Mouse (Mus musculus) layer of hippocampus, adult 11-12 months (tissue): Measurements from ENCODE around the gene Vangl1.
"Not testable (repeated sequence)": the region's sequence is repeated elsewhere in the genome, so short reads cannot be mapped to it uniquely, and the experiment has no call there.

Experiments used
- DNase-seq: peaks from one replicate; pipeline ENCODE4 v3.0.0; 2022; ENCODE audit warnings: low spot score

Vangl1 gene

DNA sequence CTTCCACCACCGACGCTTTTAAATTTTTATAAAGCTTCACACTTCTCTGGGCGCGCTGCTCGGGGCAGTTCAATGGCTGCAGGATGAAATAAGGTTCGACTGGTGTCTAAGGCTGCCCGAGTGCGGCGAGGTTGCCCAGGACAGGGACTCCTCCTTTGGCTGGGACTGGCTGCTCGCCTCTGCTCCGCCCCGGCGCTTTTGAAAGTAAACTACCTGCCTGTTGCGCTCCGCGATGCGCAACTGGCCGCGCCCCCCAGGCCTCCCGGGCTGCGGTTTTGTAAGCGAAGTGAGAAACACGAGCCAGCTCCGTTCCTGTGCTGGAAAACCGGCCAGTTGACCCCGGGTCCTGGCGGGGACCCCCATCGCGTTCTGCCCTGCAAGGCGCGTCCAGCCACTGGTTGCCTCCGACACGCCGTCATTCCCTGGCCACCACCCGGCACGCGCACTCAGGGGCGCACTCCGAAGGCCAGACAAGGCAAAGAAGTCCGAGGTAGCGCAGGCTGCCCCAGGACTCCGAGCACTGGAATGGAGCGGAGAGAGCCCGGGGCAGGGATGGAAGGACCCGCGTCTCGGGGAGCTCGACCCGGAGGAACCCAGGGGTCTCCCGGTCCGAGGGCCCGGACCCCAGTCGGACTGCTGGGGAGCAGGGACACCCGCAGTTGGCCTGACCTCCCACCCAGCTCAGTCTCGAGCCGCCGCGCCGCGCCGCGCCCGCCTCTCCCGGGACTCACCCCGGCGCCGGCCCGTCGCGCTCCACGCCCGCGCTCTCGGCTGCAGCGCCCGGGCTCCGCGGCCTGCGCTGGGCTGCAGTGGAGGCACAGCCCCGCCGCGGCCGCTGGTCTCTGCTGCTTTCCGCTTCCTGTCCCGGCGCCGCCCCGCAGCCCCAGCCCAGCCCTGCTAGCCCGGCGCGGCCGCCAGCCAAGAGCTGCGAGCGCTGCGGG, at the start of gene Vangl1:
Gene Vangl1, minus strand, starts transcription at position 913 of the 941 bp plus-strand sequence.
- peak; percentile 41 for DNase-seq

DNA sequence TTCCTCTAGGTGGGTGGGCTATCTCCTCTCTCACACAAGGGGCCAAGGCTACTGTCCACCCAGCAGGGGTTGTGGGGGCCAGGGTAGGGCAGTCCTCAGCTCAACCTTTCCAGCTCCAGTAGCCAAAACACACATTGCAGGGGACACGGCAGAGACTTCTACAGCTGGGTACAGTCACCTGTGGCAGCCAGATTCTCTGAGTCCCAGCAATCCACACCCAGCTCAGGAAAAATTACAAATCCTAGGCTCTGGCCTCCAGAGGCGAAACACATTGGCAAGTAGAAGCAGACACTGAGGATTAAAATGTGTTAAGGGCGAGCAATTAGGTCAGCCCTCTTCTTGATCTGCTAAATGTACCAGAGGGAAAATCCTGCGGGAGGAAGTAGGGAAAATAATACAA, 49.1 kb upstream of the Vangl1 start:
- no peak for DNase-seq

GRCm38 (mm10) chr3:102252927-102253326, 48.4 kb upstream of the Vangl1 start:
- DNase-seq, result no peak

GRCm38 (mm10) chr3:102250873-102251272, 46.4 kb upstream of the Vangl1 start:
- DNase-seq, result no peak

GRCm38 (mm10) chr3:102249401-102249991, 45.0 kb upstream of the Vangl1 start:
- DNase-seq, result peak; percentile 75

GRCm38 (mm10) chr3:102244601-102245000, 40.1 kb upstream of the Vangl1 start:
- no peak for DNase-seq

- DNase-seq, result peak; percentile 53
Observed at GRCm38 (mm10) chr3:102242854-102243253, 38.4 kb upstream of the Vangl1 start.

DNA sequence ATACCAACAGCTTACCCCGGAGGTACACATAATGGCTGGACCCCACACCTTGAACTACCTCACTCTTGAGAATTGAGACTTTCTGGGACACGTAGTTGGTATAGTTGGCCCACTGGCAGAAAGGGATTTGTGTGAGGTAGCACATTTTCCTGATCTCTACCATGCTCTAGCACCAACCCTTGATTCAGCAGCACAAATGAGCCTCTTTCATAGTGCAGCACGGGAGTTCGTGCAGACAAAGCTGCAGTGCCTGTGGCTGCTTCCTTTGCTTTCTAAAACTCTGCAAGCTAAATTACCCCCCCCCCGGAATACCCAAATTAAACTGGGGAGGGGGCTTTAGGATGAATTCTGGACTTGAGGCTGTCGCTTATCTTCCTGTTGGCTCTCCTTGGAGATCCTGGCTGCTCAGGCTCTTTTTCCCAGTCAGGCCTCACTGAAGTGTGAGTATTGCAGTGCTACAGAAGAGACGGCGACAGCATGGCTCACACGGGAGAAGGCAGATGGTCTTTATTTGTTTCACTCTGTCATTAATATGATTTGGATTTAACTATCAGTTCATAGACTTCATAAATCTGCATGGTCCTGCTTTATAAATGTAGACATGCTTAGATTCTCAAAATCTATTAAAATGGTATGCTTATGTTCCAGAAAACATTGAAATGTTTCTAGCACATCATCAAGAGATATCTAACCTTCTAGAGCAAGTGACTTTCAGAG, 27.1 kb upstream of the Vangl1 start:
- no peak for DNase-seq

DNA sequence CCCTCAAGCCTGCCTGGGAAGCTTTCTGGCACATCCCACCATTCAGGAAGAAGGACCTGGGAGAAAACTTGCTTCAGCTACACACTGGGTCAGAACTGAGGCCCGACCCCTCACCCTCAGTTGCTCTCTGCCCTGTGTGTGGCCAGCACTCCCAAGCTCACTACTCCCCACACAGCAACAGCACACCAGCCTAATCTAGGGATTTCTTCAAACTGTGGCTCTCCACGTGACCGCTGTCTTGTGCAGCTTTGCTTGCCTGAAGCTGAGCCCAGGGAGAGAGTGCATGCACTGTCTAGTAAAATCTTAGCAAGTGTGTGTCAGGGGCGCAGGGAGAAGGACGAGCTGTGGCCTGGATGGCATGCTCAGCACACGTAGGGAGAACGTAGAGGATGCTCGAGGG, 18.3 kb upstream of the Vangl1 start:
- no peak for DNase-seq

DNA sequence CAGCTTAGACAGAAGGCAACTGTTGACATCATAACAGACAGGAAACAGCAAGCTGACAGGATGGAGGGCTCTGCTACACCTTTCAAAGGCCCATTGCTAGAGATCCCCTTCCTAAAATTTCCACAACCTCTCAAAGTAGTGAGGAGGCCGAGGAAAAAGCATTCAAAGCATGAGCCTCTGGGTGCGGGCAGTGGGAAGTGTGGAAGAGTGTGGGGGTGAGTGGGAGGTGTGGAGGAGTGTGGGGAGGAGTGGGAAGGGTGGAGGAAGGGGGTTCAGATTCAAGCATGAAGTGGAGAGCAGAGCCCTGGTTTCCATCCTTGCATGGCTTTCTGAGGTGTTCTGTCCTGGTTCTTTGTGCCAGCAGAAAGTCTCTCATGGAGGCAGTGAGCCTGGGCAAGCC, 13.8 kb upstream of the Vangl1 start:
- DNase-seq, result no peak

GRCm38 (mm10) chr3:102214736-102215135, 10.2 kb upstream of the Vangl1 start:
- DNase-seq, result no peak

DNA sequence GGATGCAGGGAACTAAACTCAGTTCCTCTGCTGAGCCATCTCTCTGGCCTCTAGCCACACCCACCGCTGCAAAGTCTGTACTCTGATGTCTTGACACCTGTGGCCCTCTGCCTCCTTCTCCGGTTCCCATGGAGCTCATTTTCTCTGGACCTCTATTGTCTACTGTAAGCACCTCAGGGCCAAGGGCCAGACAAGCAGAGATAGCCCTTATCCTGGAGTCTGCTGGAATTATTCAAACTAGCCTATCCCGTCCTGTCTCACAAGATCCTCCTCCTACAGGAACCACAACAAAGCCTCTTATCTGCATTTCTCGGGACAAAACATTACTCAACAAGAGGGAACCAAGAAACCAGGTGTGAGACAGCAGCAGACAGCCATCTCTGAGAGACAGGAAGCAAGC, 9.8 kb upstream of the Vangl1 start:
- DNase-seq, result no peak

DNA sequence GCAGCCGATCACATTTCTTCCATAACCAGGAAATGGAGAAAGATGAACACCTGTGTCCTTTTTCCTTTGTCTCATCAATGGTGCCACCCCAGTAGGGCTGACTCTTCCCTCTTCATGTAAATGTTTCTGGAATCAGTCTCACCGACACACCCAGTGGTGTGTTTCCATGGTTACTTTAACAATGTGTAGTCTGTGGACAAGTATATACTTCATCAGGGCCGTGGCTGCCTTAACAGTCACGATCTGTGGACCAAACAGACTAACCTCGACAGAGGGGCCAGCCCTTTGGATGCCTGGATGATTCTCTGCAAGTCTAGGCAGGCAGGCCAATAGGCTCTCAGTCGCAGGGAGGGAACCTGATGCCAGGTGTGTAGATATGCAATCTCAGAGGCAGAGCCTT, 8.4 kb upstream of the Vangl1 start:
- DNase-seq, result no peak

DNA sequence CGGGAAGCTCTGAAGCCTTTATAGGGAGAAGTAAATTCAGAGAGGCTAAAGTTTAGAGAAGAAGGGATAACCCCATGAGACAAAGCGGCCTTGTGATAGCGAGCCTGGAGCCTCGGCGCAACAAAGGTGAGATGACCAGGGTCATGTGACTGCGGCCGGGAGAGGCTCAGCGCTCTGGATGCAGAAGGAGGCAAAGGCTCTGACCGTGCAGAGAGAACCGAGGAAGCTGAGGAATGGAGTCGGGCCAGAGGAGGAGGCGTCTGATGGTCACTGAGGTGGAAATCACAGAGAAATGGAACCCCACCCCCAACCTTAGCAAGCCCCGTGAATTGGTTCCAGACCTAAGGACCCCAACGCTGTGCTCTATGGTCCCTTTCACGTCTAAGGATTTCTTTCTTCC, 7.8 kb upstream of the Vangl1 start:
- DNase-seq, result no peak

DNA sequence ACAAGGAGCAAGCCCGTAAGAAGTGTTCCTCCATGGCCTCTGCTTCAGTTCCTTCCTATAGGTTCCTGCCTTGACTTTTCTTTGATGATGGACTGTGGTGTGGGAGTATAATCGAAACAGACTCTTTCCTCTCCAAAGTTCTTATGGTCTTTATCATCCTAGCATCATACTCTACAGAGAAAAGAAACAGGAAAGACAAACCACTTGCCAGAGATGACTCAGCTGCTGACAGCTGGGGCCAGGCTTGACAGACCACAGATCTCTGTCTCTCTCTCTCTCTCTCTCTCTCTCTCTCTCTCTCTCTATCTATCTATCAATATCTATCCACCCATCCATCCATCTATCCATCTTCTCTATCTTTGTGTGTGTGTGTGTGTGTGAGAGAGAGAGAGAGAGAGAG, 6.8 kb upstream of the Vangl1 start:
- DNase-seq, result no peak

DNA sequence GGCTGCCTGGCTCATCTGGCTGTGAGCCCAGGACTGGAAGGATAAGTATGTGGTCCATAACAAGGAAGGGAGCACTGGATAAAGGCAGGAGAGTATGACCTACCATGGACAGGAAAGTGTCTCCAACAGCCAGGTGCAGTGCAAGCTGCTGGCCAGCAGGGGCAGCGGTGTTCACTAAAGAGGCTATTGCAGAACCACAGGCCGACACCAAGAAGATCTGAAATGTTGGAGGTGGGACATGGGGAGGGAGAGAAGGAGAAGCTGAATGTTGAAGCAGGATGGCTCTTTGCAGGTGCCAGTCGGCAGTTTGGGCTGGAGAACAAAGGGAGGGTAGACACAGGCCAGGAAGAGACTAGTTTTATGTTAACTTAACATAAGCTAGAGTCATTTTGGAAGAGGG, 6.3 kb upstream of the Vangl1 start:
- DNase-seq, result no peak

DNA sequence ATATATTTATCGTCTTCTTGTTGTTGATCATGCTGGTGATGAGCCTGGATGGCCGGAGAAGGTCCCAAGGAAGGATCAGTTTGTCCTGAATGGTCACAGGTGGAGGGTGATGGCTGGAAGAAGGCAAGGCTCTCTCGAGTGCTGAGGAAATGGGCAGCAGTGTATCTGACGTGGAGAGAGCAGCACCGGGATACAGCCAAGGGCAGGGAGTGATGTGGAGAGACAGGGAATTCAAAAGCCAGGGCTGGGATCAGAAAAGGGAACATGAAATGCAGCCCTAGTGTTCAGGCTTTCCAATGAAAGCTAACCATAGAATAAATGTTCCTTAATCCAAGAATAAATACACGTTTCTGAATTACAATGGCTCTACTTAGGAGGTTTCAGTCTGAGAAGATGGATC, 4.4 kb upstream of the Vangl1 start:
- DNase-seq, result no peak

DNA sequence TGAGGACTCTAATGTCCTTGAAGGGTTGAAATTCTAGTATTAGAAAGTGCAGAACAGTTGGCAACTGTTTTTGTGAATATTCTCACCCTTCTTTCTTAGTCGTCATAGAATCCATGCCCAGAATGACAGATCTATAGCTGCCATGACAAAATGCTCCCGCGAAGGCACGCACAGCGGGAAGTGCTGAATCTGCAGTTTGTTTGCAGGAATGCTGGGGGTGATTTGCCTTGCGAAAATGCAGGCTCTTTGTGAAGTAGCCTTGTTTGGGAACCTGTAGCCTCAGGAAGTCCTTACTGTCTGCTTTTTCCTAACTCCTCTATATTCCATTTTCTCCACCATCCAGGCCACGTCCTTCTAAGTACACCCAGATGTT, 951 bp upstream of the Vangl1 start:
- no peak for DNase-seq

GRCm38 (mm10) chr3:102204734-102205457, 403 bp upstream of the Vangl1 start:
- not testable (repeated sequence) for DNase-seq

DNA sequence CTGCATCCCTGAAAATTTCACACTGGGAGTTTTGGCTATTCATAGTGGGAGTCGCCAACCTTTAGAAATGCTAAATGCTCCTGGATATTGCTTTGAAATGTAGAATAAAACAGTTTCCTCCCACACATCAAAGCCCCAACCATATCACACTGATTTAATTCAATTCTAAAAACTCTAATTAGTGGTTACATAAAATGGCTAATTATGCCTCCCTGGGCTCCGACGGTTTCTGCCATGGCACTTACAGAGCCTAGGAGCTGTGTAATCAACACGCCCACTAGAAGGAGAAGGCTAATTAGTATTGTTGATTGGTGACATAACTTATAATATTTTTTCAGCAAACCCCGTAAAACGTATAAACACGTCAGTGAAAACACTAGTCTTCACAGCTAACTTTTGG, 1.4 kb downstream of the Vangl1 start:
- no peak for DNase-seq

DNA sequence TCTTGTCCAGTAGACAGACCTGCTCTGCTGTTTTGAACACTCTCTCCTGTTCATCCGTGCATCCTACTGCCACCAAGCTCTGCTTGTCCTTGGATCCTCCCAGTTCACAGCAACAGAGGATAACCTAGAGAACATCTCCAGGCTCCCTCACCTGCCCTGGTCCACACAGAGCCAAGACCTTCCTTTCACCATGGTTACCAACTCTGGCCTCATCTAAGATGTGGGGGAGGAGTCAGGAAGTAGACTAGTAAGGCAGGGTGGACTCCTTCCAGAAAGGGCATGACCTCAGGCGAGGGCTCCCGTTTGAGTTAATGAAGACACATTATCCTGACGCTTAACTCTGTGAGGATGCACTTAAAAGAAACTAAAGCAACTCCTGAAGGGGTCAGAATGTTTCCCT, 4.5 kb downstream of the Vangl1 start:
- no peak for DNase-seq

GRCm38 (mm10) chr3:102199226-102199625, 5.3 kb downstream of the Vangl1 start:
- DNase-seq, result no peak
